Mouse (Mus musculus): Measurements from ENCODE around the gene Gm11444. TPM values are rescaled to one million over a fixed set of nuclear protein-coding genes. Genes with fewer than 3 reads are reported as not detected.

The Gm11444 gene
- total RNA-seq, 1 experiment, result not detected

DNA sequence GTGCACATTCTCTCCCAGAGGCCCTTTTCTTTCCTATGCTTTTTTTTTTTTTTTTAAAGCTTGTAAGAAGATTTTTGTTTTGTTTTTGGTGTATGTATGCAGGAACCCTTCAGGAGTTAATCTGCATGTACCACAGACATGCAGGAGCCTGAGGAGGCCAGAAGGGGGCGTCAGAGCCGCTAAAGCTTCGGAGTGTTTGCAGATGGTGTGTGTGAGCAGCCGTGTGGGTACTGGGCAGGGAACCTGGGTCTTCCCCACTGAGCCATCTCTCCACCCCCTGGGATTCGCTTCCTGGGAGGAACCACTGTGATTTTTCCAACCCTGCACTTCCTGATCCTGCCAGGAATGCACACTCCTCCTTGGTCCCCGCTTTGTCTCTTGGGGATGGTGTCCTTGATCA lies 625 bp upstream of the Gm11444 start:
- TF ChIP-seq HCFC1 (IDR thresholded peaks at IDR 0.05; ENCODE audit: borderline replicate concordance, insufficient read depth, low read length) (no peak), ZC3H11A (IDR thresholded peaks at IDR 0.05; ENCODE audit: borderline replicate concordance, low read depth, low read length) (no peak), ZNF384 (IDR thresholded peaks at IDR 0.05; ENCODE audit: low read depth, low read length) (no peak), MAFK (IDR thresholded peaks at IDR 0.05; ENCODE audit: insufficient read depth, low read depth, low read length) (no peak), CHD2 (IDR thresholded peaks at IDR 0.05; ENCODE audit: low read depth, low read length) (no peak)
- peaks cover 0 to 6% of the 10 kb centered on the region in 2 experiments; a peak in 2 of 4 replicates for H3K4me1 ChIP-seq (ENCODE audit: control insufficient read depth in 2 of 2, insufficient read depth in 2 of 2, low read length in 2 of 2, poor library complexity in 1 of 2)
- in situ Hi-C loops (cut with MboI; ENCODE audit: low sequenced_read_pairs in 2 of 2, unreplicated experiment in 2 of 2), result loop anchor here (5.0 to 10.0 kb wide), 3 partner anchors 124 to 322 kb away; no protein-coding TSS in a partner anchor
- H3K36me3 ChIP-seq (ENCODE audit: control insufficient read depth, insufficient read depth, low read length, poor library complexity, severe bottlenecking), result no peaks in the 10 kb centered on the region
- no peak overlapping the region for H3K27ac ChIP-seq (ENCODE audit: insufficient read depth, low read depth, low read length, poor library complexity, severe bottlenecking)
- DNase-seq (ENCODE audit: low read depth, low spot score), result no peak
- no peak overlapping the region for H3K9ac ChIP-seq (ENCODE audit: insufficient read depth, low read depth, low read length, poor library complexity, severe bottlenecking)
- H3K9me3 ChIP-seq (ENCODE audit: control insufficient read depth, insufficient read depth, low read depth, low read length), result no peaks in the 10 kb centered on the region
- no peak overlapping the region for H3K4me3 ChIP-seq (ENCODE audit: insufficient read depth in 1 of 2, low read depth in 1 of 2, low read length in 2 of 2, poor library complexity in 1 of 2, severe bottlenecking in 1 of 2)

DNA sequence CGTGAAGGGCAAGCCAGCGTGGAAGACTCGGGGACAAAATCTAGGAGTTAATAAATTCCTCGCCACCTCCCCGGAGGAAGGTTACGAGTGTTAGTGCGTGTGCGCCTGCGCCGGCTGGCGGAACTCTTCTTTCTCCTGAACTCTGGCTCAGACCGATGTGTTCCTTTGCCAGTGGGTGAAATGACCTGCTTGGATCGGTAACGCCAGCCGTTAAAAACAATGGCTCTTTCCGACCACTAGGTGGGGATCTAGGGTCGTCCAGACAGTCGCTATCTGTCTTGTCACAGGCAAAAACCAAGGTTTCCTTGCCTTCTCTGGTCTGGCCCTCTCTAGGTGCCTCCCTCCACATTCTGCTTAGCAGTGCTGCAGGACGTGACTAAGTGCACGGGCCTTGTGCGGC lies 1.1 kb downstream of the Gm11444 start:
- Histone ChIP-seq H3K4me1 (ENCODE audit: control insufficient read depth in 2 of 2, insufficient read depth in 2 of 2, low read length in 2 of 2, poor library complexity in 1 of 2) (peaks cover 0 to 6% of the 10 kb centered on the region in 2 experiments; a peak in 2 of 4 replicates), H3K9ac (ENCODE audit: insufficient read depth, low read depth, low read length, poor library complexity, severe bottlenecking) (no peak overlapping the region), H3K36me3 (ENCODE audit: control insufficient read depth, insufficient read depth, low read length, poor library complexity, severe bottlenecking) (no peaks in the 10 kb centered on the region), H3K27ac (ENCODE audit: insufficient read depth, low read depth, low read length, poor library complexity, severe bottlenecking) (no peak overlapping the region), H3K9me3 (ENCODE audit: control insufficient read depth, insufficient read depth, low read depth, low read length) (no peaks in the 10 kb centered on the region), H3K4me3 (ENCODE audit: insufficient read depth in 1 of 2, low read depth in 1 of 2, low read length in 2 of 2, poor library complexity in 1 of 2, severe bottlenecking in 1 of 2) (peak overlapping the region in 1 of 2 experiments; percentile 35; a peak in 1 of 4 replicates)
- DNase-seq (ENCODE audit: low read depth, low spot score), result peak; percentile 86
- peak; percentile 92 for TF ChIP-seq ZC3H11A (IDR thresholded peaks at IDR 0.05; ENCODE audit: borderline replicate concordance, low read depth, low read length)
- TF ChIP-seq HCFC1 (IDR thresholded peaks at IDR 0.05; ENCODE audit: borderline replicate concordance, insufficient read depth, low read length), result no peak
- in situ Hi-C loops (cut with MboI; ENCODE audit: low sequenced_read_pairs in 2 of 2, unreplicated experiment in 2 of 2), result no loop called here

DNA sequence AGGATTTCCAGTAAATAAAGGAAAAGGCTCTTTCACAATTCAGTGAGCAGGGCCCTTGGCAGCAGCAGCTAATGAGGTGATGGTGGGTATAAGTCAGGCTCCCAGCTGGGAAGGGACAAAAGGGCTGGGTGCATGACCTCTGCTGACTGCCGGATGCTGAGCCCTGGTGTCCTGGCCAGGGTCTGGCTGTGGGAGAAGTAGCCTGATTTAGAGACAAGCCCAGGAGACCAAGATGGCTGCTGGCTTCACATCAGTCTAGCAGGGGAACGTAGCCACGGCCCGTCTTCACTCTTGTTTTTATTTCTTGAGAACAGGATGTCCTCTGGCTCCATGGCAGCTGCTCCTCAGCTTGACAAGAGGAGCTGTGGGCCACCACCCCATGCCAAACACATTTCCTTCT lies 3.6 kb downstream of the Gm11444 start:
- Histone ChIP-seq H3K9ac (ENCODE audit: insufficient read depth, low read depth, low read length, poor library complexity, severe bottlenecking) (no peak overlapping the region), H3K36me3 (ENCODE audit: control insufficient read depth, insufficient read depth, low read length, poor library complexity, severe bottlenecking) (no peaks in the 10 kb centered on the region), H3K4me1 (ENCODE audit: control insufficient read depth in 2 of 2, insufficient read depth in 2 of 2, low read length in 2 of 2, poor library complexity in 1 of 2) (peaks cover 0 to 8% of the 10 kb centered on the region in 2 experiments; a peak in 2 of 4 replicates), H3K9me3 (ENCODE audit: control insufficient read depth, insufficient read depth, low read depth, low read length) (no peaks in the 10 kb centered on the region), H3K4me3 (ENCODE audit: insufficient read depth in 1 of 2, low read depth in 1 of 2, low read length in 2 of 2, poor library complexity in 1 of 2, severe bottlenecking in 1 of 2) (no peak overlapping the region), H3K27ac (ENCODE audit: insufficient read depth, low read depth, low read length, poor library complexity, severe bottlenecking) (no peak overlapping the region)
- DNase-seq (ENCODE audit: low read depth, low spot score), result no peak
- TF ChIP-seq CHD2 (IDR thresholded peaks at IDR 0.05; ENCODE audit: low read depth, low read length), result no peak
- TF ChIP-seq ZNF384 (IDR thresholded peaks at IDR 0.05; ENCODE audit: low read depth, low read length), result no peak
- TF ChIP-seq HCFC1 (IDR thresholded peaks at IDR 0.05; ENCODE audit: borderline replicate concordance, insufficient read depth, low read length), result no peak
- in situ Hi-C loops (cut with MboI; ENCODE audit: low sequenced_read_pairs in 2 of 2, unreplicated experiment in 2 of 2), result no loop called here

DNA sequence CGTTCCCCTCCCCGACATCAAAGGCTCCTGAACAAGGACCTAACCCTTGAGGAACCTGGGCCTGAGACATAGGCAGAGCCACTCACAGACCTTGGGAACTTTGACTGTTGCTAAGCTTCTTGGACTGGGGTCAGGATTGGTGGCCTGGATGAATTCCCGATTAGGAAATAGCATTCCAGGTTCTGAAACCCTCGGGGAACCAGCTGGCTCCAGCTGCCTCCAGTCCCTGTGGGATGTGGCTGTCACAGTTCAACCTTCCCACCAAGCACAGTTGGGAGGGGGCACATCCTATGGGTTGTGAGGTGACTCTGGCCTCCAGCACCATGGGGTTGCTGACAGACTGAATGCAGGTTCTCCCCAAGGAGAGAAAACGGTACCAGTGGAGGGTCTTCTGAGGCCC lies 4.2 kb downstream of the Gm11444 start:
- no peak for DNase-seq (ENCODE audit: low read depth, low spot score)
- H3K4me3 ChIP-seq (ENCODE audit: insufficient read depth in 1 of 2, low read depth in 1 of 2, low read length in 2 of 2, poor library complexity in 1 of 2, severe bottlenecking in 1 of 2), result no peak overlapping the region
- in situ Hi-C loops (cut with MboI; ENCODE audit: low sequenced_read_pairs in 2 of 2, unreplicated experiment in 2 of 2), result no loop called here

DNA sequence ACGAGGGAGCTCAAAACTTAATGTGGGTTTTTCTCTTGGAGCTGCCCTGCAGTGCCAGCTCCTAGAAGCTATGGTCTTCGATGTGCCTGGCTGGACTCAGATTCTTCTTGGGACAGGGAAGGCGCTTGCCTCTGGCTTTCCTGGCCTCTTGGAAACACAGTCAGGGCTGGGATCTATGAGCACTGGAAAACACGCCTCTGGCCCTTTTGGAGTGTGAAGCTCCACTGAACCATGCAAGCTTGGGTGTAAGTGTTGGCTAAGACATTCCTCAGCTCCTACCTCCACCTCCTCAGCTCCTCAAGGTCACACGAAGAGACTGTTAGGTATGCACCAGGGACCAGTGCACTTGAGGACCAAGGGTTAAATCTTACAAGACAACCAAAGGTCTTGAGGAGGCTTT lies 5.2 kb downstream of the Gm11444 start:
- peak overlapping the region in 1 of 2 experiments; percentile 78; a peak in 3 of 4 replicates for H3K4me3 ChIP-seq (ENCODE audit: insufficient read depth in 1 of 2, low read depth in 1 of 2, low read length in 2 of 2, poor library complexity in 1 of 2, severe bottlenecking in 1 of 2)
- H3K36me3 ChIP-seq (ENCODE audit: control insufficient read depth, insufficient read depth, low read length, poor library complexity, severe bottlenecking), result no peaks in the 10 kb centered on the region
- in situ Hi-C loops (cut with MboI; ENCODE audit: low sequenced_read_pairs in 2 of 2, unreplicated experiment in 2 of 2), result loop anchor here in 1 of 2 experiments (5.0 kb wide), 1 partner anchor 42 kb away; the partner anchor contains the start of gene Tbx4
- H3K9me3 ChIP-seq (ENCODE audit: control insufficient read depth, insufficient read depth, low read depth, low read length), result no peaks in the 10 kb centered on the region
- H3K27ac ChIP-seq (ENCODE audit: insufficient read depth, low read depth, low read length, poor library complexity, severe bottlenecking), result no peak overlapping the region
- TF ChIP-seq MAFK (IDR thresholded peaks at IDR 0.05; ENCODE audit: insufficient read depth, low read depth, low read length) (no peak), ZNF384 (IDR thresholded peaks at IDR 0.05; ENCODE audit: low read depth, low read length) (no peak), HCFC1 (IDR thresholded peaks at IDR 0.05; ENCODE audit: borderline replicate concordance, insufficient read depth, low read length) (no peak), CHD2 (IDR thresholded peaks at IDR 0.05; ENCODE audit: low read depth, low read length) (no peak), ZC3H11A (IDR thresholded peaks at IDR 0.05; ENCODE audit: borderline replicate concordance, low read depth, low read length) (no peak)
- H3K9ac ChIP-seq (ENCODE audit: insufficient read depth, low read depth, low read length, poor library complexity, severe bottlenecking), result no peak overlapping the region
- no peak for DNase-seq (ENCODE audit: low read depth, low spot score)
- peaks cover 0 to 2% of the 10 kb centered on the region in 2 experiments; a peak in 1 of 4 replicates for H3K4me1 ChIP-seq (ENCODE audit: control insufficient read depth in 2 of 2, insufficient read depth in 2 of 2, low read length in 2 of 2, poor library complexity in 1 of 2)

More for the DNA sequence above, 4.2 kb downstream of the Gm11444 start:
- Histone ChIP-seq H3K36me3 (ENCODE audit: control insufficient read depth, insufficient read depth, low read length, poor library complexity, severe bottlenecking) (no peaks in the 10 kb centered on the region), H3K27ac (ENCODE audit: insufficient read depth, low read depth, low read length, poor library complexity, severe bottlenecking) (no peak overlapping the region), H3K9ac (ENCODE audit: insufficient read depth, low read depth, low read length, poor library complexity, severe bottlenecking) (no peak overlapping the region), H3K9me3 (ENCODE audit: control insufficient read depth, insufficient read depth, low read depth, low read length) (no peaks in the 10 kb centered on the region), H3K4me1 (ENCODE audit: control insufficient read depth in 2 of 2, insufficient read depth in 2 of 2, low read length in 2 of 2, poor library complexity in 1 of 2) (peaks cover 0 to 3% of the 10 kb centered on the region in 2 experiments; a peak in 2 of 4 replicates)
- TF ChIP-seq MAFK (IDR thresholded peaks at IDR 0.05; ENCODE audit: insufficient read depth, low read depth, low read length) (no peak), CHD2 (IDR thresholded peaks at IDR 0.05; ENCODE audit: low read depth, low read length) (no peak), ZNF384 (IDR thresholded peaks at IDR 0.05; ENCODE audit: low read depth, low read length) (no peak), HCFC1 (IDR thresholded peaks at IDR 0.05; ENCODE audit: borderline replicate concordance, insufficient read depth, low read length) (no peak), ZC3H11A (IDR thresholded peaks at IDR 0.05; ENCODE audit: borderline replicate concordance, low read depth, low read length) (no peak)
